Mouse (Mus musculus) MN1 (cell line): ENCODE measurements at regions not wholly inside any gene's neighbourhood (a gene's known extent, or its start where the extent isn't known, plus 50 kb on each side); places are given as distances from the start of the nearest gene placed in this dataset.

Source experiments
- DNase-seq: peaks from one replicate; pipeline ENCODE4 v3.0.0-alpha.2; 2016; ENCODE audit warnings: low spot score

GRCm38 (mm10) chr5:128482617-128483440 is 50.0 kb upstream of the Tmem132d start:
- DNase-seq = no peak
